Mouse (Mus musculus) cerebellum, adult 18-20 months (tissue): ENCODE results near the gene Zfp597.

ENCODE experiments used
- DNase-seq, 2 experiments: peaks; one replicate each; pipeline ENCODE4 v3.0.0; 2021

Gene Zfp597

DNA sequence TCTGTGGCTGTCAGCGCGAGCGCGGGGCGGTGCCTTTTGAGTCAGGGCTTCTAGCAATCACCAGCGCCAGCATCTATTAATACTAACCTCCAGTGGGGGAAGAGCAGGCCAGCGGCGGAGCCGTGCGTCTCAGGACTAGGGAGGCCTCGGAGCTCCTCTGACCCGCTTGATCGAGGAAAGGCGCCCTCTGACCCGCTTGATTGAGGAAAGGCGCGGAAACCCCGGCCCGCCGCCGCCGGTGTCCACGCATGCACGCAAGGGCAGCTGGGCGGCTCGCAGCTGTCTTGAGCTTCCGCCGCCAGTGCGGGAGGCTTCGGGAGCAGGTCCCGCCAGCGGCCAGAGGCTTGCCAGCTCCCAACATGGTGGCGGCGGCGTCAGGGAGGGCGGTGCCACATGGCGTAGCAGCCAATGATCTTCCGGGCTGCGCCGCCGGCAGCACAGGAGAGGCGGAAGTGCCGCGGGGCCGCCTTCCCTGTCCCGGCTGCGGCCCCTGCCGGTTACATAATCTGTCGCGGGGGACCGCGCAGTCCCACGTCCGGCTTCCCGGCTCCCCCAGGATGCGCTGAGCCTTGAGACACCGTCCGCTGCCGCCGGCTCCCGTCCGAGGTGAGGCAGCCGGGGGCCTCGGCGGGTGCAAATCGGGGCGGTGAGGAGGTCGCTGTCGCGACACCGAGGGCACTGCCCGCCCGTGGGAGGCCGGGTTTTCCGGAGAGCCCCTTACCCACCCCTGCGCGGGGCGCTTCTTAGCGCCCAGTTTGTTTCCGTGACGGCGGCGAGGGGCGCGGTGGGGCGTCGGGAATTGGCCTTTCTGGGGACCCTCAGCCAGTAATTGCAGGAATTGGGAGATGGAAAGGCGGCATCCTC, at the start of gene Zfp597, which contains the start of gene Gm20695:
Gene Zfp597, minus strand, starts transcription at position 361 of the 864 bp plus-strand sequence.
Gene Gm20695, plus strand, starts transcription at position 448 of the 864 bp plus-strand sequence.
- DNase-seq = peak; percentile 94 to 97

DNA sequence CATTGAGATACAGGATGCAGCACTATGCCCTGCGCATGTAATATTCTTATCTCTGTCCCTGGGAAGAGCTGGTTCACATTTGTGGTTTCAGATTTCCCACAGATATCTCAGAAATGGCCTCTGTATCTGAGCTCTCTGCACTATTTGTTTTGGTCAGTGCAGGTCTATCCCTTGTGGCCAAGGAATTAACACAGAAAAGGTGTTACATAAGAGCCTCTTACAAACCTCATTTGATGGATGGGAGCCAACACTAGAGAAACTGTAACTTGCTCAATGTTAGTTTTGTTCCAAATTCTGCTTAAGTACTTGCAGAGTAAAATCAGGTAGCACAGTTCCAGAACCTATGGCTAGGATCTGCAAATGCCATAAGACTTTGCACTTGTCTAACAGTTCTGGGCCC, 49.7 kb upstream of the Zfp597 start:
- DNase-seq = no peak

DNA sequence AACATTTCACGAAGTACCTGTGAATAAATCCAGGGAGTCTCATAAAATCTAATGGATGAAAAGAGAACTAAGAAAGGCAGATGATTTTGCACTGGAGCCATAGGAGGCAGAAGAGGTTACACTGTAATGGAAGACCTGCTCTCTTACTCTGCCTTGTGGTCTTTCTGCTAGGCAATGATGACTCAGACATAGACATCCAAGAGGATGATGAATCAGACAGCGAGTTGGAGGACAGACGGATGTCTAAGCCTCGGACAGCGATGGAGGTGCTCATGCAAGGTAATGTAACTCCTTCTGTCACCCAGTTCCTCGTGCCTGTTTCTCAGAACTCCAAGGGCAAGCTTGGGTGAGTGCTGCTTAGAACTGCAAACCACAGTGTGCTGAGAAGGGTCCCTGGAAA, 49.2 kb upstream of the Zfp597 start:
- no peak for DNase-seq

DNA sequence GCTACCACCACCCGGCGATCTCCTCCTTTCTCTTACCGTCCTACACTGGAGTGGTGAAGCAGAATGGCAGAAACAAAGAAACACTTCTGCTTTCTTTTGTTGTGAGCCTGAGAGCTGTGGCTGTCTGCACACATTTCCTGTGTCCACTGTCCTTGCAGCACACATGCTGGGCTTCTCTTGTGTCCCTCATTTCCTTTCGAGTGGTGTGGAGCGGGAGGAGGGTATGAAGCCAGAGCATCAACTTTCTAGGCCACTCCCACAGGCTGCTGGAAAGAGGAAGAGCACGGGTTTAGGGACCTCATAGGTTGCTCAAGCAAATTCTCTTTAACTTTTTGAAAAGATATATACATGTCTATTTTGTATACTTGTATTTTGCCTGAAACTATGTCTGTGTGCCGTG, 44.8 kb upstream of the Zfp597 start:
- DNase-seq = no peak

DNA sequence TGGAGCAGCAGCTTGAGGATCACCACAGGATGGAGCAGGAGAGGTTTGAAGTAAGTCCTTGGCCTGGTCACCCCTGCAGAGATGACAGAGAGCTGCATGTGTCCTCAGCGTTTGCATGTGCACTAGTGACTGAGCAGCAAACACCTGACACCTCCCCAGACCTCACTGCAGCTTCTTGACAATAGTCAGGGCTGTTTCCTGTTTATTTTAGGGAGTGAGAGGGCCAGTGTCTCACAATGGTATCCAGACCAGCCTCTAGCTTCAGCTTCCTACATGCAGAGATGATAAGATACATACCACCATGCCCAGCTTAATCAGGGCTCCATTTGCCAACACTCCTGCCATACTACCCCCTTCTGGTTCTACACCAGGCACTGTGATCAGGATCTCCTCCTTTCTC, 44.2 kb upstream of the Zfp597 start:
- no peak for DNase-seq

DNA sequence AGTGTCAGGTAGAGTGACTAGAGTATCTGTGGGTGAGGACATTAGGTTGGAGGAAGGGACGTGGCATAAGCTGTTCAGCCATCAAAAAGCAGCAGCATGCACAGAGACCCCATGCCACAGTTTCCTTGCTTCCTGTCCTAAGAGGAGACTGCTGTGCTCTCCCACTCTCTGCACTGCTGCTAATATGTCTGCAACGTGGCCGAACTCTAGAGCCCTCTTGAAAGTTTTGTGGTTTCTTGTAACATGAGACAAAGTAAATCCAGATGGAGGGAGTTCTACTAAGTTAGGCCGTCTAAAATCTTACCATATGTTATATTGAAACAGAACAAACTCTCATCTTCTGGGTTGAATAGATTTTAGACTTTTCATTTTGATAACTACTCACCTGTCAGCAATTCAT, 39.6 kb upstream of the Zfp597 start:
- DNase-seq = no peak

DNA sequence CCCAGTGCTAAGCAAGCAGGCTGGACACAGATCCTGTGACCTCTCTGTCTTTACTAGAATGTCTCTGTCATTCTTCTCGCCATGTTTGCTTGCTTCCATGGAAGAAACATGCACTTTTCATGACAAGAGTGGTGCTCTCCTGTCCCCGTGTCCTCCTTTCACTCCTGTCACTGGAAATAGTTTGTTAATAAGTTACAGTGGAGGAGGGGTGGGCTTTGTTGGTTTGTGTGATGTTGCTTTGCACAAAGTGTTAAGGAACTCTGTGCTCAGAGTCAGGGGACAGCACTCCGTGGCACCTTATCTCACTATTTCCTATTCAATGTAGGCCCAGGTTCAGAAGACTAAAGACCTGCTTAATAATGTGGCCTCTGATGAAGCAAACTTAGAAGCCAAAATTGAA, 39.2 kb upstream of the Zfp597 start:
- DNase-seq = no peak

DNA sequence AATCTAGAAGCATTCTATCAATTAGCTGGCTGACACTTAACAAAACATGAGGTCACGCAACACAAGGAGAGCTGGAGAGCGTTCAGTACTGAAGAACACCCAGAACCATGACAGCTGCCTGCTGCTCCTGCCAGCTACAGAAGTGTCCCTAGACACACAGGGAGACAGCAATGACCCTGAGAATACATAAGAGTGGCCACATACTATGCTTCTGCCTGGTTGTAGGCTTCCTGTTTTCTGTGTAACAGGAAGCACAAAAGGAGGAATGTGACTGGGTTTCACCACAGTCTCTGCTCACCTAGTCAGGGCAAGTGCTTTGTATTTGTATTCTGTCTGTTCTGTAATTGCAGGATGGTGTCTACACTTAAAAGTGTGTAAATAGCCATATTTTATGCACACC, 36.4 kb upstream of the Zfp597 start:
- no peak for DNase-seq

DNA sequence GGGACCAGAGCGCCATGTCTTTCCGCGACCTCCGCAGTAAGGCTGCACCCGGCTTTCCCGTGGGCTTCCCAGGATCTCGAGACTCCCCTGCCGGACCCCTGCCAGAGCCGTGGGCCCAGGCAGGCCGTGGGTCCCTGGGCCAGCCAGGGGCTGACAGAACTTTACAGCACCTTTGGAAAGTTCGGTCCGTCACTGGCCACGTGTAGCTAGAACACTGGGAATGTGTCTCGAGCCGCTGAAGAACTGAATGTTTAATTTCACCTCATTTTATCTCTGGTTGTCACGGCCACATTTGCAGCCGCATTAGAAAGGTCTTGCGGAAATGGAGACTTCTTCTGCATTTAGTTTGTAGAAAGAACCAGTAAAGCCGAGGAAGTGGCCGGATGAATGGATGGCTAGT, 24.8 kb upstream of the Zfp597 start:
- no peak for DNase-seq

DNA sequence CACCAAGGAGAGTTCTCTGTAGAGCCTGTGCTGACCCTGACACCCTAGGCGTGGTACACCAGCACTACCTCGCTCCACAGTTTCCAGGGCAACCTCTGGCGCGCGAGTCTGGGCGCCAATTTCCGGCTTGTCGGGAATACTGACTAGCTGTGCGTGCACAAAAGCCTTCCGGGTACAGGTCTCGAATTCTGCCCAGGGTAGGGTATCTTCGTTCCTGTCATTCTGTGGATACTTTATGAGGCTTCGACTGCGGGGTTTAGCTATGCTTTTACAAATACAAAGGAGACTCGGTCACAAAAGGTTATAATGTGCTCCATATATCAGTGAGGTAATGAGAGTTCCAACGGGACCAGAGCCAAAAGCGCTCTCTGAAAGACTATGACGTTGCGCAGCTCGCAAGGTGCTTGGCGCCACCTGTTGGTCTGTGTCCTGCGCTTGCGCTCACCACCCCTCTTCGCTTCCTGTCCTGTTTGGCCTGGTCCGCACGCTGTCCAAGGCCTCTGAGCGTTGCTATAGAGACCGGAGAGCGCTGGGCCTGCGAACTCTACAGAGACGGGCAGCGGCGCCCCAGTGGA, 24.3 kb upstream of the Zfp597 start, which contains the start of the genes 1700037C18Rik and Cluap1:
Gene 1700037C18Rik, minus strand, starts transcription at position 153 of the 575 bp plus-strand sequence.
Gene Cluap1, plus strand, starts transcription at position 265 of the 575 bp plus-strand sequence.
- peak; percentile 94 to 95 for DNase-seq

DNA sequence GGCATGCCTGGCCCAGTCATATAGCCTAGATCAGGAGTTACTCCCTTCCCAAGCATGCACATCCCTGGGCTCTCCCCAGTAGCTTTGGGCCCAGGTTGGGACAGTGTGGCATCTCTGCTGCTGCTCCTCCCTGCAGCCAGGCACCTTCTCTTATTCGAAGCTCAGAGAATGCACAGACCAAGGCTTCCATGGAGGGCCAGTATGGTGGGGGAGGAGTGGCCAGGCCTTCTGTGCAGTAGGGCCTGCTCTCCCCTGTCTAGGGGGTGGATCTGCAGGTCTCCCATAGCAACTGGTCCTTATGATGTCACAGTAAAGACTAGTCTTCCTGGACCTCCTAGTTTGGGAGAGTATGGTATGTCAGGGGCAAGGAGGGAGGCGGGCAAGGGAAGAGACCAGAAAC, 23.1 kb upstream of the Zfp597 start:
- no peak for DNase-seq

DNA sequence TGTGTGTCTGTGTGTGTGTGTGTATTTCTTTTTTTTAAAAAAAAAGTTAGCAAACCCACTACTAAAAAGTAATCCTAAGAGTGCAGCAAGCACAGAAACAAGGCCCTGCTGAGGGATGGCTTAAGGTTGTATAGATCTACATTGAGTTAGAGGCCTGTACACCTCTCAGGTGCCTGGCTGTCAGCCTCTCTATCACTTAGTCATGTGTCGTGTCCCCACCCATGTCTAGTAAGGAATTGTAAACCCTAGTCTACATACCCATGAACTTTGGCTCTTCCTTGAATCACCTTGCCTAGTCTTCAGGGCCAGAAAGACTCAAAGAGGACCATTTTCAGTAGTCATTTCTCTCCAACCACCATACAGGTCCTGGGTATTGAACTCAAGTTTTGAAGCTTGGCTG, 12.2 kb upstream of the Zfp597 start:
- no peak for DNase-seq

DNA sequence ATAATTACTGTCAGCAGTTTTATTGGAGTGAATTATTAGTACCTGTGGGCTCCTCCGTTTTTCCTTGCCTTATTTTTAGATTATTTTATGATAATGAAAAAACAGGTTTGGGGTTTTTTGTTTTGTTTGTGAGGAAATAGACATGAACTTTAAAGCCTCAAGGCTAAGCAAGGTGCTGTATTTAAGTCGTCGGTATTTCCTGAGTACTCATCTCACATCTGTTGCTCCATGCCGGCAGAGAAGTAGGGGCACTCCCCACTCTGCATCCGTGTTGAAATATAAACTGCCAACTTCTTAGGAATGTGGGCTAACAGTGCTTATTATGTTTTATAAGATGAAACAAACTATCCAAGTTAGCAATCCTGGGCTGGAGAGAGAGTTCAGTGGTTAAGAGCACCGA, 11.7 kb upstream of the Zfp597 start:
- DNase-seq = no peak

DNA sequence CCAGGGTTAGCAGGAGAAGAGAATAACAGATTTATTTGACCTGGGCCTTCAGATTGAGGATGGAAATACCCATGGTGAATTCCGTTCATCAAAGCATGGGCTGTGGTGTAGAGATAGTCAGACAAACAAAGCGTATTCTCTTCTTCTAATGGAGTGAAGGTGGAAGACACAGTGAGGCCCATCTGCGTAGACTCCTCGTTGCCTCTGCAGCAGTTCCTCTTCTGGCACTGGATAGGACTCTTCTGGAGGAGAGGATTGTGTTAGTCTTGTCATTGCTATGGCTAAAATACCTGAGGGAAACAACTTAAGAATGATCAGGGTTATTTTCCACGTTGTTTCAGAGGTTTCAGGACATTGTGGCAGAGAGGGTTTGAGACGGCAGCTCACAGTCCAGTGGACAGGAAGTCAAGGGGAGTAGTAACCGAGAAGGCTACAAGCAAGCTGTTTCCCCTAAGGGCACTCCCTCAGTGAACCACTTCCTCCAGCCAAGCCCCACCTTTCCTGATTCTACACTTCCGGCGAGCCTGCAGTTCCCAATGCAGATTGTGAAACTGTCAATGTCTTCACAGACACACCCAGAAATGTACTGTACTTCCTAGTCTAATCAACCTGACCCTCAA, 10.9 kb upstream of the Zfp597 start:
- DNase-seq = no peak

DNA sequence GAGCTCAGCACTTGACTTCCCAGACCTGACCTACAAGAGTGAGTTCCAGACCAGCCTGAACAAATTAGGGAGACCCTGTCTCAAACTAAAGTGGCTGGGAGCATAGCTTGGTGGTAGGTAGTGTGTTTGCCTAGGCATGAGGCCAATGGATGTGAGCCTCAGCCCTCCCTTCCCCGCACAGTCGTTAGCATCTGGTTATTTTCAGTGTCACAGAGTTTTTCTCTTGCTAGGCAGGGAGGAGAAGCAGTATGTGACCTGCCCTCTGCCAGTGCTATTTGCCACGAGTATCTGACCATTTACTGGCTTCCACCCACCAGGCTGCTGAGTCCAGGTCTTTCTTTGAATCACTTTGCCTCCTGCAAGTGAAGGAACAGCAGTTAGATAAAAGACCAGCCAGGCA, 9.4 kb upstream of the Zfp597 start:
- no peak for DNase-seq

DNA sequence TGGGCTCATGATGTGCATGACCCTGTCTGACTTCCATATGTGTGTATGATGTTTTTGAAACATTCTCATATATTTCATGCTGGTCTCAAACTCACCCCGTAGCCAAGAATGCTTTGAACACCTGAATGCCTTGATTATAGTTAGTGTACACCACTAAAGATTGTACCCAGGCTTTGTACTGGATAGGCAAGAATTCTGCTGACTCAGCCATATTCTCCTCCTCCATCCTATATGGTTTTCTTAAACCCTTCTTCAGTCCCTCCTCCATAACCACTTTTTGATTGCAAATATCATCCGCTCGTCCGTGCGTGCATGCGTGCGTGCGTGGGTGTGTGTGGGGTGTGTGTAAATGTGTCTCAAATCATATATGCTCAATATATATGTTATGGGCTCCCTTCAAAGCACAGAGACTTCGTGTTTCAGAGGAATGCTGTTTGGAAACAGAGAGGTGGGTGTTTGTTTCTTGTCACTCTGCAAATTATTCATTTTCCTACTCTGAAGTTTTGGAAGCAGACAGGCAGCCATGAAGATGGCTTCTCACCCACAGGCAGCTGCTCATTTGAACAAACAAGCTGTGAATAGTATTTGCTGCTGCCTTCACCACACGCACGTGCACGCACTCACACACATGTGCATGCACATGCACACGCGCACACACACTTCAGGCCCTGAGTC, 7.4 kb upstream of the Zfp597 start:
- no peak for DNase-seq

DNA sequence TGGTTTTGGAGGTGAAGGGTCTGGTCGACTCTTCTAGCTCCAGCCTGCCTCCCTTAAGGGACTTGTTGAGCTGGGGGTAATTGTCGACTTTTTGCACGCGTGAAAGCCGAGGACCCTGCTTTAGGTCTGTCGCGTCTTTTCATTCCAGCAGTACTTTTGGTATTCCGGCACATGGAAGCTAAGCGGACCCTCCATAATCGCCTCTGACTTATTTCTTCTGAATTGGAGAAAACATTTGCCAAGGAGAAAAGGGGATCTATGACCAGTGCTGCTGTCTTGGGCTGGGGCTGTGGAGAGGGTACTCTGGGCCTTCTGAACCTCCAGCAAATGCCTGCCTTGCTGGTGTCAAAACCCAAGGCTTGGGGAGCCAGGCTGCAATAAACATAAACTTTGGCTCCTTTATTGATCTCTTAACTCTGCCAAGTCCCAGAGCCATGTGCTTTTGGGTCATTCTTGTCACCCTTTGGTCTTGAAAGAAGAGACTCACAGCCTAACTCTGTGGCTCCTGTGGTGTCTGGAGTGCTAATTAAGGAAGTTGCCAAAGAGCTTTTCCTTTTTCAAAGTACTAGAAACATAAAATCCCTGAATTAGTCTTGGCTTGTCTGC, 807 bp upstream of the Zfp597 start:
- DNase-seq = no peak

DNA sequence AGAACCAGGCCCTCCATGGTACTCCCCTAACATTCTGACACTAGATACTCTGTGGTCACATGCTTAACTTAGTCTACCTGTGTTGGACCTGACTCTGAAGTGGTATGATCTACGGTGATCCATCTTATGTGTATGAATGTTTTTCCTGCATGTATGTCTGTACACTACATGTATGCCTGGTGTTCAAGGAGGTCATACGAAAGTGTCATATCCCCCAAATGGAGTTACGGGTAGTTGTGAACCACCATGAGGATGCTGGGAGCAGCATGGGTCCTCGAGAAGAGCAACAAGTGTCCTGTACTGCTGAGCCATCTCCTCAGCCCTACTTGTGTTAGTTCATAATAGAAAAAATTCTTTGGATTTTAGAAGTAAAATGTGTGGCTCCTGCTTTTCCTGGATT, 8.0 kb downstream of the Zfp597 start:
- no peak for DNase-seq

DNA sequence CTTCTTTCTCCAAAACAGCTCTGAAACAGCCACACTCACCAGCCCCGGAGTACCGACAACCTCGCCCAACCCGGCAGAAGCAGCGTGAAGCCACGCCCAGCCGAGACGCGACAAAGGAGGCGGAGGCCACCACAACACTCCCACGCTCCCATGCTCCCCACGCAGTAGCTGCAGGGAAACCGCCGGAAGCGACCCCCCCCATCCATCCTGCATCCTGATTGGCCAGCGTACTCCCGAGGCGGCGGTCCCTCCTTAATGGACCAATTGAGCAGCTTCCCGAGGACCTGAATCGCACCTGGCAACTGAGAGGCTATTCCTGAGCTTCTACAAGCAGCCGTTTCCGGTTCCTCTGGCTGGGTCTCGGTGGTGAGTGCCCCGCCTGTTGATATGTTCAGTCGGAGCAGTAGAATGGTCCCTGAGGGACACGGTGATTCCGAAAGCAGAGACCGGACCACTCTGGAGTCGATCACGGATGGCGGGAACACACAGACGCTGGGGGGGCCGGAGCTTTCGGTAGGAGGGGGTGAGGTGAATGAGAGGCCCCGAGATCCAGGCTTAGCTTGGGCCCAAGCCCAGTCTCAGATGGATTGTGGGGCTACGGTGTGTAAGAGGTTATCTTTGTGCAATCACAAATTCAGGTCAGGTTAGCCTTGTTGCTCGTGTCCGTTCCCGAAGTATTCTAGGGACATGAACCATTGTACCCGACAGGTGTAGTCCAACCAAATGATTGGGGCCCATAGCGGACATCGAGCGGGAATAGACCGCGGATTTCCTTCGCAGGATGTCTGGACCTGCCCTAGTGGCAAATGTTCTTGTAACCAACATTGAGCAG, 11.9 kb downstream of the Zfp597 start, which contains the start of gene Naa60:
Gene Naa60, plus strand, starts transcription at position 160 of the 832 bp plus-strand sequence.
- peak; percentile 83 to 92 for DNase-seq

DNA sequence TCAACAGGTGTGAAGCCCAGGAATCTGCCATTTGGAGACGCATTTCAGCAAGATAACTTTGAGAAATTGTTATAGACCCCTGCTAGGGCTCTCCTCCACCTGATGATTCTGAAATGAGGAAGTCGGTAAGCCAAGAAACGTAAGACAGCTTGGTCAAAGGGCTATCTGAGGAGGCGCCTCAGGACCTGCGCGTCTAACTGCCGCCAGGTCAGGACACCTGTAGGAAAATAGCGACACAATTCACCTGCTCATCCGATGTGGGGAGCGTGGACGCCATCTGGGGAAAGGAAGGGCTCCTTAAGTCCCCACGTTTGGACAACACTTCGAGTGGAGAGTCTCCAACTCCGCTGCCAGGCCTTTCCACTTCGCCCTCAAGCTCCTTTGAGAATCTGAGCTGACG, 12.5 kb downstream of the Zfp597 start:
- no peak for DNase-seq

DNA sequence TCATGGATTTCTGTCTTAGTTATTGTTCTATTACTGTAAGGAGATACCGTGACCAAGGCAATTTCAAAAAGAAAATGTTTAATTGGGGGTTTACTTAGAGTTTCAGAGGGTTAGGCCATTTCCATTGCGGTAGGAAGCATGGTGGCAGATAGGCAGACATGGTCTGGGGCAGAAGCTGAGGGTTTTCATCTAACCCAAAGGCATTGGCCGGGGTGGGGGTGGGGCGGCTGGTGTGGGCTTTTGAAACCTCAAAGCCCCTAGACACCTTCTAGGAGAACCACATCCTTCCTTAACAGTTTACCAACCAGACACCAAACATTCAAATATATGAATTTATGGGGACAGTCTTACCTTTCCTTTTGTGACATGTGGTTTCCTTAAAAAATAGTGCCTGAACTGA, 25.1 kb downstream of the Zfp597 start:
- DNase-seq = no peak

DNA sequence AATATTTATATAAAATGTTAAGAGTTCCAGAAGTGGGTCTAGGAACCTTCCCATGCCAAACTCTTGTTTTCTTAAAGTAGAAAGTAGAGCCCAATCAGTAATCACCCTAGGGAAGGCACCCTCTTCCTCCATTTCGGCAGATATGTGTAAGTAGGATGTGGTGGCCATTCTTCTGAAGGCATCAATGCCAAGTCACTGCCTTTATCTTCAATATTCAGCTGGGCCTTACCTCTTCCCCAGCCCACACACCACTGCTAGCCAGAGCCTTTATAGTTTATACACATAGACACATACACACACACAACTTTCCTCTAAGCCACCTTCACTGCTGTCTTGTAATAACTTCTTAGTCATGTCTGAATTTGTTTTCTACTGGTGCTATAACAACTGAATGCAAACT, 28.6 kb downstream of the Zfp597 start:
- DNase-seq = no peak
